Mouse (Mus musculus): ENCODE data around the gene 2010003K11Rik. TPM values are rescaled to one million over a fixed set of nuclear protein-coding genes. Genes with fewer than 3 reads are reported as not detected.
A peak's percentile ranks its signal among the peaks of the same experiment; 100 is the strongest.

2010003K11Rik gene
- total RNA-seq, 2 experiments from 2014 or later = not detected

- no peak for DNase-seq
Observed at GRCm38 (mm10) chr19:4496535-4497262, 1.7 kb downstream of the 2010003K11Rik start.

DNA sequence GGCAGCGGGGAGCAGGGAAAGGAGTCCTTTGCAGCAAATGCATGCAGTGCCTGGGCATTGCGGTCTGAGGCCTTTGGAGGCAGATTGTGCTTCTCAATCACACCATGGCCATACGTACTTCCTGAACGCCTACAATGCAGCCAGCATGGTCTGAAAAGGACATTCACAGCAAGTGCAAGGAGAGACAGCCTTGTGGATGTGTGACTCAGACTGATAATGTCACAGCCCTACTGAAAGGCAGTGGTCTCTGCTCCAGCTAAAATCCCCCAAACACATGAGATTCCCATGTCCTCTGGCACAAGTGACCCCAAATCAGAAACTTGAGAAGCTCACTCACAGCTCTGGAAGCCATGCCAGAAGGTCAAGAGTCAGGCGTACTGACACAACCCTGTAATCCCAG is 2.6 kb downstream of the 2010003K11Rik start:
- no peak for DNase-seq

- no peak for DNase-seq
Observed at GRCm38 (mm10) chr19:4494707-4495106, 3.7 kb downstream of the 2010003K11Rik start.

- peak in 1 of 2 experiments; percentile 44 for DNase-seq
Observed at GRCm38 (mm10) chr19:4492526-4493296, 5.7 kb downstream of the 2010003K11Rik start.

- no peak for DNase-seq
Observed at GRCm38 (mm10) chr19:4491080-4491695, 7.2 kb downstream of the 2010003K11Rik start.

DNA sequence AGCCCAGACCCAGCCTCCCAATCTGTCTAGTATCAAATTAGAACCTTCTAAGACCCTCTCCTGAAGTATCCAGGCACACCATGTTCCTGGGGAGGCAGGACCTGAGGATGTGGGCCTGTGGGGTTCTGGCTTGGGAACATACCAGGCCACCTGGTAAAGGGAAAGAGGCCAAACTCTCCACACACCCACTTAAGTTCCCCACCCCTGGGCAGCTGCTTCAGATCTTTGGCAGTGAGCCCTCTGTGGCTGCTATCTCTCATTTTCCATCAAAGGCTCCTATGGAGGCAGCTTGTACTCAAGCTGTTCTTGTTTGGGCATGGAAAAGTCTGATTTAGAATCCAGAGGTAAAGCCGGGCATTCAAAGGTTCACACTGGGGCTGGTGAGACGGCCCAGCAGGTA is 10.5 kb downstream of the 2010003K11Rik start:
- DNase-seq = no peak

DNA sequence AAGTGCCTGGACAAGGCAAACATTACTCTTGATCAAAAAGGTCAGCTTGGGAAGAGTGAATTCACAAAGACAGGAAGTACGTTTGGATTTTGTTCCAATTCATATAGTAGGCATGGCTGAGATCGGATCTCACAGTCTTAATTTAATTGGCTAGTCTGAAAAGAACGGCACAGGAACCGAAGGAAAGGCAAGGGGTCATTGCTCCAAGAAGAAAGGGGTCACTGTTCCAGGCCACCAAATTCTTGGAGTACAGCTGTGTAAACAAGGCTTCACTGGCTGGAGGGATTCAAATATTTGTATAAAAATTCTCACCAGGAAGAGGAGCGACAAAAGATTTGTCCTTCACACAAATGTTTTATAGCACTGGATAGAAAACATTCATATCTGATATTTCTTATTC is 13.4 kb downstream of the 2010003K11Rik start:
- DNase-seq = no peak

- no peak for DNase-seq
Observed at GRCm38 (mm10) chr19:4482111-4482859, 16.1 kb downstream of the 2010003K11Rik start.

- DNase-seq = no peak
Observed at GRCm38 (mm10) chr19:4481326-4481725, 17.1 kb downstream of the 2010003K11Rik start.

- DNase-seq = no peak
Observed at GRCm38 (mm10) chr19:4480041-4480440, 18.3 kb downstream of the 2010003K11Rik start.

DNA sequence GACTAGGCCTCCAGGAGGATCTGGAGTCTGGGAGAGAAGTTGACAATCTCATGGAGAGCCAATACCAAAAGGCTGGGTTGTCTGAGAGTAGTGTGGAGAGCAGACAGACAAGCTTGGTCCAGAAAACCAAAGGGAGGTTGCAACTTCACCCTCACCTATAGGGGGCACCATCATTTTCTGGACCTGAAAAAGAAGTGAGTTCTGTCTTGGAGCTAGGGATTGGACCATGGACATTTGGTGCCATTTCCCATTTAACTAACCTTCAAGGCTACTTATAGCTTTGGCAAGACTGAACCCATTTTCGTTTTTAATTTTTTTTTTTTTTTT is 20.2 kb downstream of the 2010003K11Rik start:
- DNase-seq = no peak

- DNase-seq = peak in 1 of 2 experiments; percentile 30
Observed at GRCm38 (mm10) chr19:4477345-4478189, 20.8 kb downstream of the 2010003K11Rik start, which contains the start of gene Syt12. TSS of gene Syt12 (minus strand) at chr19:4477447.

DNA sequence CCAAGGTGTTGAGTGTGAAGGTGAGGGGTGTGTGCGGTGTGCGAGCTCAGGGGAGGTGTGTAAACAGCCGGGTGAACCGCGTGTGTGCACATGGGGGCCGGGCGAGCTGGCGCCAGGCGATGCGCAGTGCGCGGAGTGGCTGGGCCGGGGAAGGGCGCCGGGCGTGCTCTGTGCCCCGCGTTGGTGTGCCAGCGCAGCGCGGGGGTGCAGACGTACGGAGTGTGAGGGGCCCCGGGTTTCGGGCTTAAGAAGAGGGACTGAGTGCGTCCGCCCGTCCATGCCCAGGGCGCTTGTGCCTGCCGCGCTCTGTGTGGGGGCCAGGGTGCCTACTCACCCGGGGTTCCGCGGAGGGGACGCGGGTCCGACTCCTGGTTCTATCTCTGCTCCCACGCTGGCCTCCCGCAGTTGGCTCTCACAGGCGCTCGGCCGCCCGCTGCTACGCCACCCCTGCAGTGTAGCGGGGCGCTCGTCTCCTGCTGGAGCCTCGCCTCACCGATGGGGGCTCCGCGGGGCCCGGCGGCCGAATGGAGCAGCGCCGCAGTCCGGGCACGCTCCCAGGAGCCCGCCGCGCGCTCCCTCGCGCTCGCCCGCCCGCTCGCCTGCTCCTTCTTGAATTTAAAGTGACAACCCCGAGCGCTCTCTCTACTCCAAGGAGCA is 21.7 kb downstream of the 2010003K11Rik start:
- DNase-seq = peak; percentile 54 to 57

GRCm38 (mm10) chr19:4475224-4475925 is 23.0 kb downstream of the 2010003K11Rik start:
- DNase-seq = no peak

- no peak for DNase-seq
Observed at GRCm38 (mm10) chr19:4474739-4475138, 23.6 kb downstream of the 2010003K11Rik start.

GRCm38 (mm10) chr19:4473549-4473948 is 24.8 kb downstream of the 2010003K11Rik start:
- no peak for DNase-seq

DNA sequence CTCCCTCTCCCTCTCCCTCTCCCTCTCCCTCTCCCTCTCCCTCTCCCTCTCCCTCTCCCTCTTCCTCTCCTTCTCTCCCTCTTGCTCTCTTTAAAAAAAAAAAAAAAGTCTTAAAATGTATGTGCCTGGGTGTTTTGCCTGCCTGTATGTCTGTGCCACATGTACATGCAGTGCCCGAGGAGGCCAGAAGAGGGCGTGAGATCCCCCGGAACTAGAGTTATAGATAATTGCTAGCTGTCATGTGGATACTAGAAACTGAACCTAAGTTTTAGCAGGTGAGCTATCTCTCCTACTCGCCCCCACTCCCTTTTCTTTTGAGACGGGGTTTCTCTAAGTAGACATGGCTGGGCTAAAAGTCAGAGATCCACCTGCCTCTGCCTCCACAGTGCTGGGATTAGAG is 30.0 kb downstream of the 2010003K11Rik start:
- no peak for DNase-seq

DNA sequence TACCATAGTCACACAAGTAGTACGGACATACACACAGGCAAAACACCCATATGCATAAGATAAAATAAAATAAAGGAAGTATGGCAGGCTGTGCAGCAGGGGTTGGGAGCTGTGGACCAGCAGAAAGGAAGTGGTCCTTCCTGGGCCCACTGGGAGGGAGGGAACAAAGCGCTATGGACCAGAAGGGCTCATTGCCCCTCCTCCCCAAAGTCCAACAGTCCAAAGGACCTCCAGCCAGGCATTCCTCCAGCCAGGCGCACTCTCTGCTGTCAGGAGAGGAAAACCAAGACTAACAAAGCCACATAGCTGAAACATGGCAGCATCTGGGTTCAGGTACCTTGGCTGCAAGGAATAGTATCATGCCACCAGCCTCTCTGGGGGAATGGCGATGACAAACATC is 33.7 kb downstream of the 2010003K11Rik start:
- no peak for DNase-seq

DNA sequence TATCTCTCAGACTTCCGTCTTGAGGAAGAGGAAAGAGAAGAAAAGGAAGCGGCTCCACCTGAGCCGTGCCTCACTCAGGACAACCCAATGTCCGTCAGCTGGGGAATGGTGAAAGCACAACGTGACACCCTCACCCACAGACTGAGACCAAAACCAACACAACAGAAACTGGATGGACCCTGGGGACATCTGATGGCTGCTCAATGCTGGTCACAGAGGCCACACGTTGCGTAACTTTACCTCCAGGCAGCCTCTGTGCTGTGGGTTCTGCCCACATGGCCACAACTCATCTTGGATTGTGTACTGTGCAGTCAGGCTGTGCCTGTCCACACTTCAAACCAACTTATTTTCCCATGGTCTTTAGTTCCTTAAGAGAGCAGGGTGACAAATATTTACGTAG is 36.4 kb downstream of the 2010003K11Rik start:
- no peak for DNase-seq

DNA sequence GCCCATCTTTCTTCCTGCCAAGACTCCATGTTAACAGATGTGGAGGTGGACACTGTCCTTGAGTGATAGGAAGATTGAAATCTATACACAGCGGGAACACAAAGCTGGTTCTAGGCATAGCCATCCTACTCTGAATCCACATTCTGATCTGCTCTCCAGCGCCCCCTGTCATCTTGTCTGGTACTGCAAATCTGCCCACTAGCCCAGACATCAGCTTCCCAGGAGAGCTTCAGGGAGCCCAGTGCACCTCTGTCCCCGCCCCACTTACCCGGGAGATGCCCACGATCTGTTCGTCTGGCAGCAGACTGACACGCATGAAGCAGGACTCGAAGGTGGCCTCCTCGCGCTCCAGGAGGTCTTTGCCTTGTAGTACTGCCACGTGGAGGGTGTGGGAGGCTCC is 42.2 kb downstream of the 2010003K11Rik start:
- peak in 1 of 2 experiments; percentile 46 for DNase-seq
